Mouse (Mus musculus): ENCODE data around the gene Ap2a1.

Gene Ap2a1

DNA sequence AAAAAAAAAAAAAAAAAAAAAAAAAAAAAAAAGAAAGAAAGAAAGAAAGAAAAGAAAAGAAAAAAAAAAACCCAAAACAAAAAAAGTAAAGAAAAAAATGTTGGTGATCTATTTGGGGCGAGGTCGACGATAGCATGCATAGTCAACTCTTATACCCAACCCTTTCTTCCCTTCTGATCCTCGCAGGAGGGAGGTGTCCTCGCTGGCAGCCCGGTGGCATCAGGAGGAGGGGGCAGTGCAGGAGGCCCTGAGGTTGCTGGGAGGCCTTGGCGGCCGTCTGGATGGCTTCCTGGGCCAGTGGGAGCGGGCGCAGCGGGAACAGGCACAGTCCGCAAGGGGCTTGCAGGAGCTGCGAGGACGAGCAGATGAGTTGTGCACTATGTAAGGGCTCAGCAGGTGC lies 24.3 kb upstream of the Ap2a1 start:
- in situ Hi-C loops (cut with MboI), result loop anchor here (10.0 kb wide), 1 partner anchor 229 kb away; no protein-coding TSS in a partner anchor

DNA sequence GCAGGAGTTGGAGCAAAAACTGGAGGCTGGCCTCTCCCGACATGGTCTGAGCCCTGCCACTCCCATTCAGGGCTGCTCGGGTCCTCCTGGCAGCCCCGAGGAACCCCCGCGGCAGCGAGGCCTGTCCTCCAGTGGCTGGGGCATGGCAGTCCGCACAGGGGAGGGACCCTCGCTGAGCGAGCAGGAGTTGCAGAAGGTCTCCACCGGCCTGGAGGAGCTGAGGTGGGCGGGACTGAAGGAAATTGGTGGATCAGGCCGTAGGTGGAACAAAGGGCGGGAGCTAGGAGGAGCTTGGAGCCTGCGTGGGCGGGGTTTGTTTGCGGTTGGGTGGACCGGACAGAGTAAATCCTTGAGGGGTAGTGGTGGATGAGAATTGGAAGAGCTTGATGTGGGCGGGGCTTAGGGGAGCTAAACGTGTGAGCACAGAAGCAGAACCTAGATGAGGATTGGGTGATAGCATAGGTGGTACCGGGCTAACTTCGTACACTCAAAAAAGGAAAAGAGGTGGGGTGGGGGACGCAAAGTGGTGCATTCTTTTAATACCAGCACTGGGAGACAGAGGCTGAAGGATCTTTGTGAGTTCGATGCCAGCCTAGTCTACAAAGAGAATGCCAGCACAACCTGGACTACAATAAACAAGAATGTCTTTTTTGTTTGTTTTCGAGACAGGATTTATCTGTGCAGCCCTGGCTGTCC lies 23.5 kb upstream of the Ap2a1 start:
- in situ Hi-C loops (cut with MboI), result loop anchor here (10.0 kb wide), 1 partner anchor 228 kb away; no protein-coding TSS in a partner anchor

DNA sequence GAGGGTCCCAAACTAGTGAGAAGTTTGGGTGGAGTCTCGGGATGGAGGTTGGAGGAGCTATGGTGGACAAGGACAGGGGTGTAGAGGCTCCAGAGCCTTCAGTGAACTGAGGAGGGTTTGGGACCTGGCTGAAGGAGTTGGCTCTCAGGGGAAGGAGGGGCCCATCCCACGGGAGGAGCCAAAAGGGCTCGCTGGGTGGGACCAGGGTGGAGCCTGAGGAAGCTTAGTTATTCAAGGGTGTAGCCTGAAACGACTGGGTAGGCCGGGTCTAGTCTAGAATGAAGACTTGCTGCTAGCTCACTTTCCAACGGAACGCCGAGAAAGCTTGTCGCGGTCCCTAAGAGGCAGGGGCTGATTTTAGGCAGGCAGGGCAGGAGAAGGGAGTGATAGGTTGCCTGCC lies 22.7 kb upstream of the Ap2a1 start:
- in situ Hi-C loops (cut with MboI), result loop anchor here (10.0 kb wide), 1 partner anchor 227 kb away; no protein-coding TSS in a partner anchor

DNA sequence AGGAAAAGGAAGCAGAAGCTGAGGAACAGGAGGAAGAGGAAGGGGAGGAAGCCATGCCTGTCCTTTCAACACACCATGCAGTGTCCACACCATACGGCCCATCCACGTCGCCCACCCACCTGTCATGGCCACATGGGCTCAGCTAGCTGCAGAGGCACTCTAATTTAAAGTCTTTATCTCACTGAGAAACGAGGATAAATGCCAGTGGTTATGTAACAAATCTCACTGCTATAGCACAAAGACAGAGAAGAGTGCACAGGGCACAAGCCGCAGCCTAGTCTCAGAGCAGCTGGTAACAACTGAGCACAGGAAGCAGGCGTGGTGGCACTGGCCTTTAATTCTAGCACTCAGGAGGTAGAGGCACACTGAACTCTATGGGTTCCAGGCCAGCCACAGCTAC lies 20.6 kb upstream of the Ap2a1 start:
- in situ Hi-C loops (cut with MboI), result loop anchor here (10.0 kb wide), 1 partner anchor 225 kb away; no protein-coding TSS in a partner anchor

DNA sequence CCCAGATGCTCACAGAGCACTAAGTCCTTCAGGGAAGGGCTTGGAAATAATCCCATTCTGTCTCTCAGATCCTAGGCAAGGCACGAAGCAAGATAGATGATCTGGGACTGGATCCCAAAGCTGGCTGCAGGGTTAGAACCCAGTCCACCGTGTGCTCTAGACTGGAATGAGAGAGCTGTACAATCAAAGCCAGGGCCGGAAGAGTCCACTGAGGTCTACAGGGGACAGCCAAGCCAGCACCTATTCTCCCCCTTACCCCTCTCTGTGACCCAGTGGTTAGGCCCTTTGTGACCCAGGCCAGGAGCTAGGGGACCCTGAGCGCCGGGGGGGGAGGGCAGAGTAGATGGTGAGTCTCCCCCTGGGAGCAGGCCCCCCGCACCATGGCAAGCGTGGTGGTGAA lies 13.6 kb upstream of the Ap2a1 start, which contains the start of gene Tsks:
TSS of gene Tsks (plus strand) at position 301 of the 400 bp plus-strand sequence.
- in situ Hi-C loops (cut with MboI), result no loop called here

DNA sequence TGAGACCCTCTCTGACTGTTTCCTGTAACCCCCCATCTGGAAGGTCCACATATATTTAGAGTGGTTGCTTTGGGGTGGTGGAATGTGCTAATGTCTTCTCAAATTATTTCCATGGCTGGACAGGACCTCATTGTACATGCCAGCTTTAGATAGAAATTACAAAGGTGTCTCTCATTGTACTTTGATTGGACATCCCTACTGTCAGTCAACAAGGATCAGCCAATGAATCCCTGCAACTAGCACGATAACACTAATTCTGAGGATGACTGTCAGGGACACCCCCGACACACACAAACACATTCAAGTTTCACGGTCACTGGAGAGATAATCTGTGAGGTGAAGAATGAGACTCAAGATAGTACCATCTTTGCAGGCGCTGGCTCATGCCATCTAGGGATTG lies 9.4 kb upstream of the Ap2a1 start:
- in situ Hi-C loops (cut with MboI), result no loop called here

DNA sequence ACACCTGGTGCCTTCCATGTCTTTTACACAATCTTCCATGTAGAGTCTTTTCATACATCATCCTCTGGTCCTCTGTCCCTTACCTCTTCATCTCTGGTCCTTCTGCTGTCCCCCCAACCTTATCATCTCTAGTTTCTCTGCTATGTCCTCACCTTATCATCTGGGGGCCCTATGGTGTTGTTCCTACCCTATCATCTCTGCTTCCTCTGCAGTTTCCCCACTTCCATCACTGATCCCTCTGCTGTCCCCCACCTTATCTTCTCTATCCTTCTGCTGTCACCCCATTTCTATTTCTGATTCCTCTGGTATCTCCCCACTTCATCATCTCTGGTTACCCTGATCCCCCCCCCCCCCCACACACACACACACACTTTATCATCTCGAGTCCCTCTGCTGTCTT lies 726 bp downstream of the Ap2a1 start:
- in situ Hi-C loops (cut with MboI), result no loop called here

DNA sequence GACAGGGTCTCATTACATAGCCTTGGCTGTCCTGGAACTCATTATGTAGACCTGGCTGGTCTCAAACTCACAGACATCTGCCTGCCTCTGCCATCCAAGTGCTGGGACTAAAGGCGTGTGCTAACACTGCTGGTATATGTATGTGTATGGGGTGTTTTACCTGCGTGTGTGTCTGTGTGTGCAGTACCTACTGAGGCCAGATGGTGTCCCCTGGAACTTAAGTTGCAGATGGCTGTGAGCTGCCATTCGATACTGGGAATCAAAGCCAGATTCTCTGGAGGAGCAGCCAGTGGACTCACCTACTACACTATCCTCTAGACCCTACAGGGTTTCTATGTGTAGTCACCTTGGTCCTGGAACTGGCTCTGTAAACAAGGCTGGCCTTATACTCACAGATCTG lies 3.8 kb downstream of the Ap2a1 start:
- in situ Hi-C loops (cut with MboI), result no loop called here

DNA sequence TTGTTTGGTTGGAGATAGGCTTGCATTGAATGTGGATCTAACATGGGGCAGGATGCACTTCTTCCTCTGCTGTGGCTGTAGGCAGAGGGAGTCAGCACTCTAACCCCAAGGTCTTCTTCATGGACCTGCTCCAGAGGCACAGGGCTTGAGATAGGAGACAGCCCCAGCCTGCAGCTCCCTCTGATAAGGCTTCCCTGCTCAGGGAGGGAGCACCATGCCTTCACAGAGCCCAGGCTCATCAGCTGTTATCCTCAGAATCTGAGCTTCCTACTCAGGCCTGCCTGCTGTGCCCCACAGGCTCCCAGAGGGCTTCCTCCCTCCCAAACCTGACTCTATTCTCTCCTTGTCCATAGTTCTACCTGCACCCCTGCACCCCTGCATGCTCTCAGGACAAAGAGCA lies 6.8 kb downstream of the Ap2a1 start:
- in situ Hi-C loops (cut with MboI), result no loop called here

DNA sequence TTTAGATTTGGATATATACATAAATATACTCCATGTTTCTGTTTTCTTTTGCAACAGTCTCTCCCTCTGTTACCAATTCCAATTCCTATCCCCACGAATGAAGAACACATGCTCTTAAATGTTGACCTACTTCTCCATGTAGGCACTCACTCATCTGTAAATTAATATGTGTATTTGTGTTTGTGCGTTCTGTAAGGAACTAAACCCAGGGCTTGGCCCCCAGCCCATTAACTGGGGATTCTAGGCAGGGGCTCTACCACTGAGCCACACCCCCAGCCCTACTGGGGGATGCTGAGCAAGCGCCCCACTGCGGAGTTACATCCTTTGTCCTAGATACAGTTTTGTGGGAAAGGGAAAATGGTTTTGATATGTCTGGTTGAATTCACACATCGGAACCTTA lies 10.2 kb downstream of the Ap2a1 start:
- in situ Hi-C loops (cut with MboI), result no loop called here

DNA sequence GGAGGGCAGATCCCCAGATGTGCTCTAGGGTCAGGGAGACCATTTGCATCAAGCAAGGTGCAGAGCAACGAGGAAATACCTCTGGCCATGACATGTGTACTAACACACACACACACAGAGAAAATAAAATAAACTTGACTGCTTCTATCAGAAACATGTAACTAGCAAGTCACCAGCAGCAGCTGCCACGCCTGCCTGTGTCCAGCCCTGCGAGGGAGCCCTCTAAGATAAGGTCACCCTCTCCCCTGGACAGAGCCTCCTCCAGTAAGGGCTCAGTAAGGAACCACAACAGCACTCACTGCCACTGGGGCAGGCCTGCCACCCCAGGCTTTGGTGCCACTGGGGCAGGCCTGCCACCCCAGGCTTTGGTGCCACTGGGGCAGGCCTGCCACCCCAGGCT lies 11.1 kb downstream of the Ap2a1 start:
- in situ Hi-C loops (cut with MboI), result no loop called here

DNA sequence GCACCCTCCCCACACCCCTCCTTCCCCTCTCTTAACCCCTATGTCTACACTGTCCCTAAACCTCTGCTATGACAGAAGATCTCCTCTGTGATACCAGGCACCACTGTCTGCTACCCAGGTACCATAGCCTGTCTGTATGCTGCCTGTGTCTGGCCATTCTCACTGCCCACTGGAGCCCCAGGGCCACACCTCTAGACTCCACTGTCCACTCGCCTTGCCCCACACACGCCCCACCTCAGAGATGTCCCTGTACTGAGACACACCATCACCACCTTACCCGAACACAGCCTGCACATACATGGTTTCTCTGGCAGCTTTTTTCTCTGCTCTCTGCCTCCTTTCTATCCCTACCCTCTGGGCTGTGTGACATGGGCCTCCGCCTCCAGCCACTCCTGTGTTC lies 12.4 kb downstream of the Ap2a1 start:
- in situ Hi-C loops (cut with MboI), result no loop called here

DNA sequence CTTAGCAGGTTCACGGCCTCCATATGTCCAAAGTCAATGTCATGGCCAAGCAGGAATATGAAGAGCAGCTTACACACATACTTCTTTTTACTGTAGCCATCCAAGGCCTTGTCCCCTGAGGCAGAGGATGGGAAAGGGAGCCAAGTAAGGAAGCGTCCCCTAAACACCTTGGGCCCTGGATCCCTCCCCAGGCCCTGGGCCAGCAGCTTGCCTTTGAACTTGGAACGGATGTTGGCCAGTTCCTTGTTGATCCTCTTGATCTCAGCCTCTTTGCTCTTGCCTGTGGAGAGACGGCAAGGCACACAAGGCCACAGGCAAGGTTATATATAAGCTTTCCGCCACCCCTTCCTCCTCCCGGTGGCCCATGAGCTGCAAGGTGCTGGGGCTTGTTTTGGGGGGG lies 13.1 kb downstream of the Ap2a1 start:
- in situ Hi-C loops (cut with MboI), result no loop called here

DNA sequence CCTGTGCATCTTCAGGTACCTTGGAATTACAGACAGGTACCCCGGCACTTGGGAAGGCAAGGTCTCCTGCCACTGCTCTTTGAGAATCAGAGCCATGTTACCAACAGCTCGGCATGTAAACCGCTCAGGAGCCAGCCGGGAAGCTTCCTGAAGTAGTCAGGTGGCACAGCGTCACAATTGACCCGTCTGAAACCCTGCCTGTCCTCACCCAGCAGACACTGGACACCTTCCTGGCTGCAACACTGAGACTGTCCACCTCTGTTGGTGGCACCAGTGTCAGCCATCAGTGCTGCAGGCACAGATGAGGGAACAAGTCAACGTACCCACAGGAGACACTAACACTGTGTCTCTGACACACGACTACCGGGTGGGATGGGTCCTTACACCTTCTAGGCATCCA lies 14.0 kb downstream of the Ap2a1 start:
- in situ Hi-C loops (cut with MboI), result no loop called here

DNA sequence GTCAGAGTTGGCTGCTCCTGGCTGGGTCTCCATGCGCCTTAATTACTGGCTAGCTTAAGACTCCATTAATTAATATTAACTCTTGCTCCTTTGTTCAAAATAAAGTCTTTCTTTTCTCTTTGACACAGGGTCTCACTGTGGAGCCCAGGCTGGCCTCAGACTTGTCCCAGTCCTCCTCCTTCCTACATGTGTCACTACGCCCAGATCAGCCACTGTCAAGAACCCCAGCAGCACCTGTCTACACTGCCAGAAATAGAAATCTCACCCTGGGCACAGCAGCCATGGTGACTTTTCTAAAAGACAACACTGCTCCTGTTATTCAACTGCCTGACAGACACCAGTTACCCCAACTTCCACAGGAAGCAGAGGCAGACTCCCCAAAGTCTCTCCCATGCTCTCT lies 14.9 kb downstream of the Ap2a1 start:
- in situ Hi-C loops (cut with MboI), result no loop called here

DNA sequence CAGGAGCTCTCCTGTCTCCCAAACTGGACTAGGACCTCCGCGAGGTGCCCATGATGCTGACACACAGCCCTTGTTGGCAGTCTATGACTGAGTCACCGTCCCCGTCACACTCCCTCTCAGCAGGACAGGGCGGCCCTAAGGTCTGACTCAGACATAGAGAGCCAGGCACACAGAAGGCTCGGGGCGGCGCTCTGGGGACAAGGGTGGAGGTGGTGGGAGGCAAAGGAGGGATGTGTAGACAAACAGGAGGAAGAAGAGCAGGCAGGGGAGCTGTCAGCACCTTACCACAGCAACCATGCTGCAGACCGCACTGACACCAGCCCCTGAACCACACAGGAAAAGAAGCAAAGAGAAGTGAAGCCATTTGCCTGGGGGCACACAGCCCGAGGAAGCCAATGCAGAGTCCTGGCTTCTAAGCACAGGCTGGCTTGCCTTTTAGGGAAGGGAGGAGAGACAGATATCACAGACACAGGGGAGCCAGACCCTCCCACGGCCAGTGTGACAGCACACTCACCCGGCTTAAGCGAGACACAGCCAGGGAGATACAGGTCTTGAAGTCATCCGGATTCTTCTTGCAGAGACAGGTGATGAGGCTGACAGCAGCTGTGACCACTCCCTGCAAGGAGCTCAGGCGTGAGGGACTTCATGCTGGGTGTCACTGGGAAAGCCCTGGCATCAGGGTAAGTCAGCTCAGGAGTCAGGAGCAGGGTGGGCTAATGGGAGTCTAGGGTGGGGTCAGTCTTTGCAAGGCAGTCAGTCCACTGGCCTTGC lies 20.4 kb downstream of the Ap2a1 start:
- in situ Hi-C loops (cut with MboI), result no loop called here

DNA sequence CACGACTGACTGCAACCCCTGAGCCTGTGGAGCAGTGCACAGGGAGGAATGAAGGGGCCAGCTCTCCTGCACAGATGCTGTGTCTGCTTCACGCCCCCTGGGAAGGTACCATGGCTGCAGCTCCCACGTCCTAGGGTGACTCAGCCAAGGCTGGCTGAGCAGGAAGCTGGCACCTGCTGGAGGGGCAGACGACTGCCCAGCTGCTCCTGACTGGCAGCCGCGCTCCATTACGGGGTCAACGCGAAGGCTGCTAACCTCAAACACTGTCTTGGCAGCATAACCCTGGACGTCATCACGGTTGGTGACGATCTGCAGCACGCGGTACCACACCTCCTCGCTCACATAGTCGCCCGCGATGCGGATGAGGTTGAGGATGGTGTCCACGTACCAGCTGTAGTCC lies 23.9 kb downstream of the Ap2a1 start:
- in situ Hi-C loops (cut with MboI), result no loop called here

DNA sequence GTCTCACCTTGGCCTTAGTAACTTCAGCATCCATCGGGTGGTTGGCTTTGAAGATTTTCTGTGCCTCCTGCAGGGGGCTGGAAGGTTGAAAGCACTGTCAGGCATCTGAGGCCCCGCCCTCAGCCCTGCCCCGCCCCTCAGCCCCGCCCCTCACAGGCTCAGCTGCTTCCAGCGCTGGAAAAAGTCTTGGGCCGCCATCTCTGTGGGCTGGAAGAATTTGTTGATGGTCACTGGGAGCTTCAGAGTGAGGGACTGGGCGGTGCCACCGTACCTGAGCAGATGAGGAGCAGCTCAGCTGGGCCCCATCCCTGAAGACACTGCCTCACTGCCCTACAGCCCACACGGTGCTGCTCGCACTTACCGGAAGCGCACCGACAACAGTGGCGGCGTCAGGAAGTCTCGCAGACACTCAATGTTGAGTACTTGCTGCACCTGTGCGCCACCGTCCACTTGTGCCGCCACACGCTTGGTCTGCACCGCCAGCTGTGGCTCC lies 28.0 kb downstream of the Ap2a1 start:
- in situ Hi-C loops (cut with MboI), result no loop called here

DNA sequence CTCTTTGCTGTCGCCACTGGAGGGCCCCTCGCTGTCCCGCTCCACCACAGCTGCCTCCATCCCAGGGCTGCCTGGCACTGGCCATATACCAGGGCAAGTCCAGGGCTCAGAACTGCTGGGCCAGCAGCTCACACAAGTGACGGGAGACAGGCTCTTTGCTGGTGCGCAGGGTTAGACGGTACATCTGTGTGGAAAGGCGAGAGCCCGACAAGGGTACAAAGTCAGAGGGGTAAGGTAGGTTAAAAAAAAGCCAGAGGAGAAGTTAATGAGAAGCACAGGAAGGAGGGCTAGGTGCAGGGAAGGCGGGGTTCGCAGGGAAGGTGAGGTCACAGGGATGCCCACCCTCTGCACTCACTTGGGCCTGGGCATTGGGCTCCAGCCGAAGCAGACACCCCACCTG lies 28.7 kb downstream of the Ap2a1 start:
- in situ Hi-C loops (cut with MboI), result no loop called here

DNA sequence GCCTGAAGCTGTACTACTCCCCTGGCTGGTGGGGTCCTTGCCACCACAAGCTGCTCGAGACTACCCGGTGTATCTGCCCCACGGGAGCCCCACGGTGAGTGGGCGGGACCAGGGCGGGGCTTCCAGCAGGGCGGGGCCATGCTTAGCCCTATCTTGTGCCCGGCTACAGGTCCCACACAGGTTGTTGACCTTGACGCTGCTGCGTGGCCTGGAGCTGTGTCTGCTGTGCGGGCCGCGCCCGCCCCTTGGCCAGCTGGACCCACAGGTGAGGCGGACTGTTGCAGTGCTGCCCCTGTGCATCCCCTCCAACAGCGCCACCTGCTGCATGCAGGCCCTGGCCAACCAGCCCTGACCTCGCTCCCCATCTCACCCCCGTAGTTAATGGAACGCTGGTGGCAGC lies 30.7 kb downstream of the Ap2a1 start:
- in situ Hi-C loops (cut with MboI), result no loop called here

DNA sequence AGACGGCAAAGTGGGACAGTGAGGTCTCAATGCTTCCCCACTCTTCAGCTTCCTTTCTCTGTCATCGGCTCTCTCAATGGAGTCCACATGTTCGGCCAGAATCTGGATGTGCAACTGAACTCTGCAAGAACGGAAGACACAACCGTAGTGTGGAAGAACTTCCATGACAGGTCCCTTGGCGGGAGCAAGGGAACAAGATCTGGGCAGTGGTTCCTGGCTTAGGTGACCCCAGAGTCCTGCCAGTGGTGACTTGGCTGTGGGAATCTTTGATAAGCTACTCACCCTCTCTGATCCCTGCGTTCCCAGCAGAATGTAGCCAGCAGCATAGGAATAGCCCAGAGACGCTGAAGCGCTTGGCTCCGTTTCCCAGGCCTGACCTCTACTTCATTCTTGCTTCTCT lies 32.8 kb downstream of the Ap2a1 start:
- in situ Hi-C loops (cut with MboI), result no loop called here

DNA sequence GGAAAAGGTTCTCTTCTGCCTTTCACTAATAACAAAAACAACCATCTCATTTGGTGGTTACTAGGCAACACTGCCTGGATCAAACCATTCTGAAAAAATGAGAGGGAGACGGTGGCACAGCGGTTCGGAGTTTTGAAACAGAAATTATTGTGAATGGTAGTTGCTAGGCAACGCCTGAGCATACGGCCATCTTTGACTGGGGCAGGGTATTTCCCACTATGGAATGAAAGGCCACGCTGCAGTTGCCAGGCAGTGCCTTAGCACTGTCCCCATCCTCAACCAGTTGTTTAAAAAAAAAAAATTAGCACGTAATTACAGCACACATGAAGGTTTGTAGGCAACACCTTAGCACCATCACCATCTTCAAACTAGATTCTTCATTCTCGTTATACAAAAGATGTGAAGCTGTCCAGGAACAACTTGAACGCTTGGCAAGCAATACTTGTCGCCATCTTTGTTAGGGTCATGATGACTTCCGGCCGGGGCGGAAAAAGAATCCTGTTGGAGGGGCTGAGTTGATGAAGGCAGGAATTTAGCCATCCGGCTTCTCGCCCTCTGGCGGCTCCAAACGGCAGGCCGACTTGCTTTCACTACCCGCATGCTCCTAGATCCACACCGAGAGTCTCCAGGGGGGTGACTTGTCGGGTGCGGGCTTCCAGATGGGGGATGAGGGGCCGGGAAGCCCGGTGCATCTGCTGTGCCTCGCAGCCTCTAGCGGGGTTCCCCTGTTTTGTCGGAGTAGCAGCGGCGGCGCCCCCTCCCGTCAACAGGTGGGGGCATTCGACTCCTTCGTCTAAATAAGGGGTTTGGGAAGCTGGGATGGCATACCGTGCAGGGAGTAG lies 33.5 kb downstream of the Ap2a1 start, which contains the start of gene Fuz:
TSS of gene Fuz (plus strand) at position 487 of the 842 bp plus-strand sequence.
- in situ Hi-C loops (cut with MboI), result no loop called here

All from mature B cell (primary cell).